Mouse (Mus musculus): ENCODE data around the gene P2rx3.

GRCm38 (mm10) chr2:85004341-85004740, 32.9 kb downstream of the P2rx3 start:
- TF ChIP-seq CTCF (IDR thresholded peaks at IDR 0.05; ENCODE audit: insufficient read depth, low read length) (no peak), POLR2A (IDR thresholded peaks at IDR 0.05; ENCODE audit: borderline replicate concordance, extremely low read depth, low read depth, low read length) (no peak)

Measured in lung, adult 2 months (tissue).